Mouse (Mus musculus): ENCODE results near the gene Mlh1.

Mlh1 gene

DNA sequence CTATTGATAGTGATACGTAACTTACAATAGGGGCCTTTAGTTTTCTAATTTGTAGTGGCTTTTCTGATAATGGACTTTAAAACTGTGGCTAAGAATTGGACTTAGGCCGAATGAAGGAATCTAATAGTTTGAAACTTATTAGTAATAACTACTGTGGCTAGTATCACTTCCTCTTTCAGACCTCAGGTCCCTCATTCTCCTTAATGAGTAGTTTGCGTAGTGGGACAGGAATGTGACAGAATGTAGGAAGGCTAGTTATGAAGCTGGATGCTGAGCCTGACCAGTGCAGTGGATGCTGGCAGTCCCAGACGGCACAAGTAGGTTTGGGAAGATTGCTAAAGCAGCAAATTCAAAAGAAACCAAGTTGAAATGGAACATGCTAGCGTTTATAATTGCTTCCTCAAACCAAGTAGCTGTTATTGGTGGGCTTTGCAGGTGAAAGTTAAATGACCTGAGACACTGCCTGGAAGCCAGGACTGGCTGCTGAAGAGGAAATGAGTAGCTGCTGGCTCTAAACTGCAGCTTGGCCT lies 51.0 kb downstream of the Mlh1 start:
- no peak for DNase-seq (ENCODE audit: extremely low read depth, low read depth)

GRCm38 (mm10) chr9:111216424-111216823 lies 55.2 kb downstream of the Mlh1 start:
- DNase-seq (ENCODE audit: extremely low read depth, low read depth) = no peak

DNA sequence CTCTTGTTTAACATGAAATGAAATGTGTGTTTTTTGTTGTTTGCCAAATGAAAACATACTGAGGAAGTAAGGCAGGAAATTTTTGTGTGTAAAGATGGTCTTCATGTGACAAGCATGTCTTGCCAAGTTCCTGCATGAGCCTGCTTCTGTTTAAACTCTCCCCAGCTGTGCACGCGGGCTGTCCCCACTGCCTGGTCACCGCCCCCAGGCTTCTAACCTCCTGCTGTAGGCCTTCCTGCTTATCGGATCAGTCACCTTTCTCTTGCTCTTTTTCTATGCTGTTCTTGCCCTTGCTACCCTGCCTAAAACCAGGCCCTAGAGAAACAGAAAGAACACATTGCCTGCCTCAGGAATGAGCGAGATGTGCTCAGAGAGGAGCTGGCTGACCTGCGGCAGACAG lies 58.1 kb downstream of the Mlh1 start:
- DNase-seq (ENCODE audit: extremely low read depth, low read depth) = no peak

- DNase-seq (ENCODE audit: extremely low read depth, low read depth) = no peak
Measured at GRCm38 (mm10) chr9:111211122-111212041, 60.2 kb downstream of the Mlh1 start.

- no peak for DNase-seq (ENCODE audit: extremely low read depth, low read depth)
Measured at GRCm38 (mm10) chr9:111210412-111210811, 61.2 kb downstream of the Mlh1 start.

- no peak for DNase-seq (ENCODE audit: extremely low read depth, low read depth)
Measured at GRCm38 (mm10) chr9:111209158-111209699, 62.4 kb downstream of the Mlh1 start.

GRCm38 (mm10) chr9:111208185-111208584 lies 63.4 kb downstream of the Mlh1 start:
- no peak for DNase-seq (ENCODE audit: extremely low read depth, low read depth)

GRCm38 (mm10) chr9:111207683-111208082 lies 63.9 kb downstream of the Mlh1 start:
- no peak for DNase-seq (ENCODE audit: extremely low read depth, low read depth)

DNA sequence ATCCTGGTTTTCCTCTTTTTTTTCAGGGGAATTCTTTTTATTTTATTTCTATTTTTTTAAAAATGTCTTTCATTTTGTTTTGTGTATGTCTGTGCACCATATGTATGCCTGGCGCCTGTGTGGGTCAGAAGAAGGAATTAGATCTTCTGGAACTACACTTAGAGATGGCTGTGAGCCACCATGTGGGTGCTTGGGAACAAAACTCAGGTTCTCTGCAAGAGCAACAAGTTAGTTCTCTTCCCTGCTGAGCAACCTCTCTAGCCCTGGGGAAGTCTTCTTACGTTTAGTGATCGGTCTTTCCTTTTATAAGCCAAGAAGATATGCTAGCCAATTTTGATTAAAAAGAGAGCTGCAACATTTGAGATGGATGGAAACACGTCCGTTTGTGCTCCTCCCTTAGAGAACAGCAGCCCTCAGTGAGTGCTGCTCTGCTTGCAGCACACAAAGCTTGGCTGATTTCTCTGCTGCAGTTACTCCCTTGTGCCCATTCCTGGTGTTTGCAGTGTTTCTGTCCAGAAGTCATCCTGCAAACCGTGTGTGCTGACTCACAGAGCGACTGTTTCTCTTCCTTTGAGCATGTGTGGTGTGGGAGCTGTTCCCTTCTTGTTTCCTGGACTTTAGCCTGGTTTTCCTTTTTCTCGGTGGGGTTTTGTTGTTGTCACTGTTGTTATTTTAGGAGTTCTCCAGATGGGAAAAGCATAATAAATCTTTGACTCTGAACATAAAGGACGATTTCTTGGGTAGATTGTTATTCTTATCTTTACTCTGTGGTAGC lies 66.8 kb downstream of the Mlh1 start:
- DNase-seq (ENCODE audit: extremely low read depth, low read depth) = no peak

GRCm38 (mm10) chr9:111200208-111200607 lies 71.4 kb downstream of the Mlh1 start:
- DNase-seq (ENCODE audit: extremely low read depth, low read depth) = no peak

DNA sequence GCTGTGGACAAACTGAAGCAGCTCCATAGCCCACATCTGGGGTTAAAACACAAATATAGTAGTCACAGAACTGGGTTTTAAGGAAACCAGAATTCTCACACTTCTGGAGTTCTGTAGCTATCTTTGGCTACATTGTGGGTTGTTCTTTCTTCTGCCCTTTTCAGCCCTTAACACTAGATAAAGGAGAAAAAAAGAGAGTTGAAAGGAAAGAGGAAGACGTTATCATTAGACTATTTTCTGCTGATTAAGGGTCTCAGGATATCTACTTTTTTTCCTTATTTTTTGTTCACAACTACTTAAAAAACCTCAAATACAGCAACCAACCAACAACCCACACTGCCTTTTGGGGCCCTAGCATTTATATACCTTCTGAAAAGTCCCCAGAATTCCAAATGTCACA lies 73.3 kb downstream of the Mlh1 start:
- no peak for DNase-seq (ENCODE audit: extremely low read depth, low read depth)

DNA sequence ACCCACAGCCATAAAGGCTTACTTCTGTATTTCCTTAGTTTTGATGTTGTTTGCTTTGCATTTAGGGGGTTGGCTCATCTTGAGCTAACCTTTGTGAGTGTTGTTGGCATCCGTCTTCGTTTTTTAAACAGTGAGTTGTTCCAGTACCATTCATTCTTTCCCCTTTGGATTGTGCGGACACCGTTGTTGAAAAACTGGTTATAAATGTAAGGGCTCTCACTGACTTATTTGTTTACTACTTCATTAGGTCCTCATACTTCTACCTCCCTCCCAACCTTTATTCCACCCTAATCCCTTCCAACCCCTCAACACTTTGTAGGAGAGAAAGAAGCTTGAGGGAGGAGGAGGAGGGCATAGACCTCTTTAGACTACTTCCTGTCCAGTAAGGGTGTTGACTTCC lies 73.9 kb downstream of the Mlh1 start:
- DNase-seq (ENCODE audit: extremely low read depth, low read depth) = no peak

- no peak for DNase-seq (ENCODE audit: extremely low read depth, low read depth)
Measured at GRCm38 (mm10) chr9:111197116-111197515, 74.5 kb downstream of the Mlh1 start.

DNA sequence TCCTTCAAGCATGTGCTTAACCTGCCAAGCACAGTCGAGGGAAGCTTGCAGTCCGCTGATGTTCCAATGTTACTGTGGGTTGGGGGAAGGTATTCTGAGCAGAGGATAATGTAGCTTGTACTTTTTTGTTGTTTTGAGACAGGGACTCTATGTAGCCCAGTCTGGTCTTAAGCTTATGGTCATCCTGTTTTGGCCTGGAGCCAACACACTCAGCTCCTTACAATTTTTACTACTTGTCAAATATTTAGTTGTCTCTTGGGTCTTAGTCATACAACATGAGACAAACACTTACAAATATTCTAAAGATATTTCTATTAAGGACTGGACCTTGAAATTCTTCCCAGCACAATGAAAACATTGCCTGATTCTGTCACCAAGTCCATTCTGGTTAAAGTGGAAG lies 78.4 kb downstream of the Mlh1 start:
- no peak for DNase-seq (ENCODE audit: extremely low read depth, low read depth)

DNA sequence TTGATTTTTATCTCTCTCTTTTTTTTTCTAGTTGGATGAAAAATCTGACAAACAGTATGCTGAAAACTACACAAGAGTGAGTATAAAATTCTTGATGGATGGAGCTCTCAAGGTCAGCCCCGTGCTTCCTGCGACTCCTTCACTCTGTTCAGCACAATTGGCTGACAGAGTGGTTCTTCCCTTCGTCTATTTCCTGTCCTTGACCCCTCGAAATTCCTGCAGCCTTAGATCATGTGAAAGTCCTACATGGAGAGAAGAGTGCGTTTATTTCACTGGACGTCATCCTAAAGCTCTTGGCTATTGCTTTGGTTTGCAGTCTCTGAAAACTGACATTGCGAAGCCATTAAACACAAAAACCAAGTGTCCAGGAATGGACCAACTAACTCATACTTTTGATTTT lies 82.9 kb downstream of the Mlh1 start:
- no peak for DNase-seq (ENCODE audit: extremely low read depth, low read depth)

- no peak for DNase-seq (ENCODE audit: extremely low read depth, low read depth)
Measured at GRCm38 (mm10) chr9:111186861-111187260, 84.7 kb downstream of the Mlh1 start.

- DNase-seq (ENCODE audit: extremely low read depth, low read depth) = no peak
Measured at GRCm38 (mm10) chr9:111184929-111185328, 86.7 kb downstream of the Mlh1 start.

- DNase-seq (ENCODE audit: extremely low read depth, low read depth) = no peak
Measured at GRCm38 (mm10) chr9:111182176-111182575, 89.4 kb downstream of the Mlh1 start.

DNA sequence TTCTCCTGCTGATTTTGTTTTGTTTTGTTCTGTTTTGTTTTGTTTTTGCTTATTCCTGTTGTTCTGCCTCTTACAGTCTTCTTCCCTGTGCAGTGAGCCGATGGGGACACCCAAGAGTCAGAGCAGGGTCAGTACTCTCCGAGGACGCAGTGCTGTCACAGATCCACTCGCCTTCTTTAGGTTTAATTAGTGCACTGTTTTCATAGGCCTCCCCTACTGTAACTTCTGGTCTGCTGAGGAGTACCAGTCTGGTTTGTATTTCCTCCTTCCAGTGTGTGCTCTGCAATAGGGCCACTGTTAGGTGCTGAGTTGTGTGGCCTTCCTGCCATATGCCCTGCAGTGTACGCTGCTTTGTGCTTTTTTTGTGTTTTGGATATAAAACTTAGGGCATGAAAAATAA lies 92.6 kb downstream of the Mlh1 start:
- DNase-seq (ENCODE audit: extremely low read depth, low read depth) = no peak

Data from MEL-GATA-1-ER (cell line).